Mouse (Mus musculus): ENCODE results near the gene Klhl12.
"Not testable (repeated sequence)": the region's sequence is repeated elsewhere in the genome, so short reads cannot be mapped to it uniquely, and the experiment has no call there.

DNA sequence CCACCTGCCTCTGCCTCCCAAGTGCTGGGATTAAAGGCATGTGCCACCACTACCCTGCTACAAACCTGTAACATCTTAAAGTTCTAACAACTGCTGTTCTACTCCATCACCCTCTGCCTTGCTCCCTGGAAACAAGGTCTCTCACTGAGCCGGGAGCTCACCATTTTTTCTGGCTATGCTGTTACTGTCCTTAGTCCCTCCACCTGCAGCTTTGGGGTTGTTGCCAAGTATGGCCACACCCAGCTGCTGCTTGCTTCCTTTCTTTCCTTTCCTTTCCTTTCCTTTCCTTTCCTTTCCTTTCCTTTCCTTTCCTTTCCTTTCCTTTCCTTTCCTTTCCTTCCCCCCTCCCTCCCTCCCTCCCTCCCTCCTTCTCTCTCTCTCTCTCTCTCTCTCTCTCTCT lies 12.0 kb upstream of the Klhl12 start:
- not testable (repeated sequence) for TF ChIP-seq POLR2A (IDR thresholded peaks at IDR 0.05; ENCODE audit: borderline replicate concordance, low read depth, low read length); CTCF (IDR thresholded peaks at IDR 0.05; ENCODE audit: low read depth, low read length)
